Mouse (Mus musculus) thymus, adult 2 months (tissue): Measurements from ENCODE around the gene Pxylp1. TPM values are rescaled to one million over a fixed set of nuclear protein-coding genes. Genes with fewer than 3 reads are reported as not detected.

Experiments used
- DNase-seq: peaks from one replicate; pipeline ENCODE4 v3.0.0; 2021
- H3K27ac ChIP-seq: fragments of 200-500 bp; 2 replicates; pipeline ENCODE4 v1.5.1; 2012; ENCODE audit warnings: low read length, control low read depth; ENCODE audit not compliant: control insufficient read depth, insufficient read depth
- H3K27me3 ChIP-seq: fragments of 200-500 bp; 2 replicates; pipeline ENCODE4 v1.6.1; 2012; ENCODE audit warnings: mild to moderate bottlenecking, low read length, moderate library complexity, mixed read lengths; ENCODE audit not compliant: control insufficient read depth, insufficient read depth
- H3K36me3 ChIP-seq: fragments of 200-500 bp; 2 replicates; pipeline ENCODE4 v1.6.1; 2012; ENCODE audit warnings: mild to moderate bottlenecking, low read length, moderate library complexity; ENCODE audit not compliant: control insufficient read depth, insufficient read depth
- H3K4me1 ChIP-seq: fragments of 200-500 bp; replicated peaks from 2 replicates; pipeline ENCODE4 v1.6.1; 2012; ENCODE audit warnings: low read length; ENCODE audit not compliant: control insufficient read depth, insufficient read depth
- H3K4me3 ChIP-seq: fragments of 200-500 bp; 2 replicates; pipeline ENCODE4 v1.5.1; 2012; ENCODE audit warnings: mild to moderate bottlenecking, low read length, control low read depth, moderate library complexity; ENCODE audit not compliant: control insufficient read depth, insufficient read depth
- CTCF ChIP-seq: fragments of 200-500 bp; IDR thresholded peaks from 2 replicates; pipeline ENCODE4 v1.5.1; 2012; ENCODE audit warnings: mild to moderate bottlenecking, control low read depth, low read length, moderate library complexity, borderline replicate concordance; ENCODE audit not compliant: control insufficient read depth, poor library complexity, insufficient read depth; ENCODE audit errors: extremely low read depth
- POLR2A ChIP-seq: fragments of 200-500 bp; IDR thresholded peaks from 2 replicates; pipeline ENCODE4 v1.6.1; 2012; ENCODE audit warnings: mild to moderate bottlenecking, low read length, control low read depth, moderate library complexity; ENCODE audit not compliant: control insufficient read depth, poor library complexity, insufficient read depth; ENCODE audit errors: extremely low read depth
- WGBS: fragments of 180-500 bp; shearing (Covaris S2); methylation state at CpG from one replicate; pipeline ENCODE4 v1.1.7; 2018; 5-methylcytosine and 5-hydroxymethylcytosine counted together
- polyA plus RNA-seq: library from polyadenylated mRNA; depleted of rRNA; stranded (reverse); fragments of >200 nt; gene quantifications from 2 replicates; pipeline ENCODE4 v1.2.3, GENCODE M21; 2012

The Pxylp1 gene
- polyA plus RNA-seq, 1 experiment: 4.4 TPM

DNA sequence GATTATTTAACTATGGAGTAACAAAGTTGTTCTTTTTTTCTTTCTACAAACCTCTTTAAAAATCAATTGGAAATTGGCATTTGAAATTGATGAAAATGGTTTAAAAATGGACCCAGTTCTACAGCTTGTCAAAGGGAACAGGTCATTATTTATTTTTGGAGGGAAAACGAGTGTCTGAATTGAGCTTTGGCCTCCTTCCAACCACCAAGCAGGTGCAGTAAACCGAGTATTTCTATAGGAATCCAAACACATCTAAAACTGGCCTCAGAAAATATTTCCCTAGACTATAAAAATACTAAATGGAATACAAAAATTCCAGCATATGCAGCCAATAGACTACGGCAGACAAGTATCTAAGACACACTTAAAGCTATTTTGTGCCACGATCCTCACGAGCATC is 68.9 kb downstream of the Pxylp1 start:
- Histone ChIP-seq H3K4me3 (no peak overlapping the region), H3K27ac (no peak overlapping the region), H3K27me3 (no peaks in the 10 kb centered on the region), H3K4me1 (no peaks in the 10 kb centered on the region), H3K36me3 (no peaks in the 10 kb centered on the region)
- no peak for TF ChIP-seq POLR2A
- no peak for TF ChIP-seq CTCF
- DNase-seq: no peak
- WGBS: 75% methylated on average over 5 of the region's 5 CpGs

DNA sequence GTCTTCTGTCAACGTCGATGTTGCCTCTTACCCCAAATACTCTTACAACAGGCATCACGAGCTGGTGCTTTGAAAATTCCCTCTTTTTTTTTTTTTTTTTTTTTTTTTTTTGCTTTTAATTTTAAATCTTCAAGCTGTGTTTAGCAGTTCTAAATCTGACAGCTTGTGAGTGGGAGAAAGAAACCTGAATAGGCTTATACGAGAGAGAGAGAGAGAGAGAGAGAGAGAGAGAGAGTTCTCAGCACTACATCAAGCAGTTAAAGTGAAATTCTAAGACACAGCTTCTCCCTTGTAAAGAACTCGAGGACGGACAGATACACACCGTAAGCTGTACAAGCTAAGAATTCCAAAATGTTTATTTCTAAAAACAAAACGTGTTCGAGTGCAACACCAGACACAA is 69.5 kb downstream of the Pxylp1 start:
- DNase-seq: no peak
- no peak overlapping the region for H3K4me3 ChIP-seq
- H3K27ac ChIP-seq: no peak overlapping the region
- no peaks in the 10 kb centered on the region for H3K36me3 ChIP-seq
- WGBS: 94% methylated on average over 9 of the region's 9 CpGs
- H3K27me3 ChIP-seq: no peaks in the 10 kb centered on the region
- H3K4me1 ChIP-seq: no peaks in the 10 kb centered on the region
- TF ChIP-seq POLR2A (no peak), CTCF (no peak)

DNA sequence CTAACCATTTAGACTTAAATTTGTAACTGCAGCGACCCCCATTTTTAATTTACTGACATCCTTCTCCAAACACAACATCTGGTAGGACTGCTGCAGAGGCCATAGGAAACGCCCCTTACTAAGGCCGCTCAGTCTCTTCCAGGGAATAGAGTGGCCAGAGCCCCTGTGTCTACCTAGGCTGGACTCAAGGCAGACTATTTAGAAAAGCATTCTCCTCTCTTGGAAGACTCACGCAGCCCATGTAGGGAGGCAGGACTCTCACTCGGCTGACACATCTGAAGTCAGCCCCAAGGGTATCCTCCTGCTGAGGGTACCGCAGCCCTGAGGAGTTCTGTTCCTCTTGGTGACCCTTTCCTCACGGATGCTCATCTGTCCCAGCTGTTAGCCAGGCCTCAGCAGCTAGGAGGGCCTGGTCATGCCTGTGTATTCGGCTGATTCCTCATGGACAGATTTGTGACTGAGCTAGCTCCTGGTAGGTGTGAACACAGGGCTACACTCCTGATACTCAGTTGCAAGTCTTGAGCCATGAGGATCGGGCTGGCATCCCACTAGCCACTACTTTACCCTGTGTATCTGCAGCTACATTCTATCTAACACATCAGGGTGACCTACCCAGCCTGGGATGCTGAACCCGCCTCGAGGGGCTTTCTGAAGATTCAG is 73.5 kb downstream of the Pxylp1 start:
- H3K36me3 ChIP-seq: no peaks in the 10 kb centered on the region
- no peaks in the 10 kb centered on the region for H3K4me1 ChIP-seq
- no peak for TF ChIP-seq CTCF
- TF ChIP-seq POLR2A: no peak
- H3K4me3 ChIP-seq: no peak overlapping the region
- no peak overlapping the region for H3K27ac ChIP-seq
- DNase-seq: no peak
- 79% methylated on average over 11 of the region's 11 CpGs for WGBS
- H3K27me3 ChIP-seq: no peaks in the 10 kb centered on the region

DNA sequence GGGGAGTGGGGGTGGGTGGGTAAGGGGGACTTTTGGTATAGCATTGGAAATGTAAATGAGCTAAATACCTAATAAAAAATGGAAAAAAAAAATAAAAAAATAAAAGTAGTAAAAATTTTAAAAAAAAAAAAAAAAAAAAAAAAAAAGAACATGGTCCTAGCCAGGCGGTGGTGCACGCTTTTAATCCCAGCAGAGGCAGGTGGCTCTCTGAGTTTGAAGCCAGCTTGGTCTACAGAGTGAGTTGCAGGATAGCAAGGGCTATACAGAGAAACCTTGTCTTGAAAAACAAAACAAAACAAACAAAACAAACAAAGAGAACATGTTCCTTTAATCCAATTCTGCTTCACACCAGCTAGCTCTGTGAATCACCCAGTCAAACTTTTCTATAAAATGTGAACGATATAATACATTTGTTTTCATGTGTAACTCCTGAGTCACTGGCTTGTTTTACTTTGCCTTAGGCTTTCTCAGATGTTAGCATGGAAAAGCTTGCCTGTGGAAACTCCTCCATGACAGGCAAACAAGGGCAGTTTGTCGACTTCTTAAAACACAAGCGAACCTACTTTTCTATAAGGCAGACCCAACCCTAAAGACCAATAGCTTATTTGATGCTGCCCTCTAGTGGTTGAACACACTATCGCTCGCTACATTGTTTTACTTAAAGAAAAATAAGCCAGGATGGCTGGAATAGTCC is 74.2 kb downstream of the Pxylp1 start:
- Histone ChIP-seq H3K27me3 (no peaks in the 10 kb centered on the region), H3K4me1 (no peaks in the 10 kb centered on the region), H3K27ac (no peak overlapping the region), H3K36me3 (no peaks in the 10 kb centered on the region), H3K4me3 (no peak overlapping the region)
- TF ChIP-seq POLR2A (no peak), CTCF (no peak)
- WGBS: 40% methylated on average over 7 of the region's 7 CpGs
- peak; percentile 57 for DNase-seq

DNA sequence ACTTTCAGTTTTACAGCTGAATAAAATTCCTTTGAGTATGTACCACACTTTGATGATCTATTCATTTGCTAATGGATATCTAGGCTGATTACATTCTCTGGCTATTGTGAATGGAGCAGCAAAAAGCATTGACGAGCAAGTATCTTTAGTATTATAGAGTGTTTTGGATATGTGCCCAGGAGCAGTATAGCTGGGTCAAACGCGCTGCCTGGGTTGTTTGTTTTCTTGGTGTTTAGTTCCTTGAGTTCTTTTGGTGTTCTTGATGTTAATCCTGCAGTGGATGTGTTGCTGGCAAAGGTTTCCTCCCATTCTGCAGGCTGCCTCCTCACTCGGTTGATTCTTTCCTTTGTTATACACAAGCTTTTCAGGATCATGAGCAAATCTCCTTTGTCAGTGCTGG is 80.5 kb downstream of the Pxylp1 start:
- Histone ChIP-seq H3K27ac (no peak overlapping the region), H3K4me3 (no peak overlapping the region), H3K4me1 (no peaks in the 10 kb centered on the region), H3K27me3 (no peaks in the 10 kb centered on the region), H3K36me3 (no peaks in the 10 kb centered on the region)
- DNase-seq: no peak
- TF ChIP-seq CTCF (no peak), POLR2A (no peak)
- 92% methylated on average over 4 of the region's 4 CpGs for WGBS

DNA sequence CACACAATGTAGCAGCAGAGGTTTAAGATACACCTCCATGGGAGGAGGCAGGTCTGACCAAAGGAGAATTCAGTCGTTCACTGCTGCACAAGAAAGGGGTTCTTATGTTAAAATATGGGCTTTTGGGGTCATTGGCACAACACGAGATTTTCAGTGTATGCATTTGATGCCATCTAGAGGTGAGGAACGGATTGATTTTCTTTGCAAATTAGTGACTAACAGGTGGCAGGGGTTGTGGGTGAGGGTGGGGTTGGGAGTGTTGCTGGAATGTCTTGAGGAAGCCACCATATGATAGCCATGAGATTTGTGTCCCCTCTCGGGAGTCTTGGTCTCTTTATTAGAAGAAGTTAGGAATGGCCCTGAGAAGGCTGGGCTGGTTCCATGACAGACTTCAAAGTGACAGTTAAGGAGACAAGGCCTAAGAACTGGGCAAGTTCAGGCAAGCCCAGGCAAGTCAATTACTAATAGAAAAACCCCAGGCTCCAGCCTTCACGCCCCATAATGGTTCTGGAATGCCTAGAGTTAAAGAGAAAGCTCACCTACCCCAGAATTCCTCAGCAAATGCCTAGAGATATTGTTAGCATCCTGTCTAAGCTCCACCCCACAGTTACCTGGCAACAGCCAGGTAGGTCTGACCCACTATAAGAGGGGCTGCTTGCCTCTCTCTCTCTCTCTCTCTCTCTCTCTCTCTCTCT is 92.2 kb downstream of the Pxylp1 start:
- Histone ChIP-seq H3K27ac (no peak overlapping the region), H3K27me3 (no peaks in the 10 kb centered on the region), H3K36me3 (no peaks in the 10 kb centered on the region), H3K4me3 (no peak overlapping the region), H3K4me1 (peaks cover 4% of the 10 kb centered on the region)
- 13% methylated on average over 5 of the region's 5 CpGs for WGBS
- no peak for DNase-seq
- TF ChIP-seq CTCF: no peak
- TF ChIP-seq POLR2A: no peak
